Mouse (Mus musculus) forebrain, embryonic 11.5 days (tissue): ENCODE results near the gene Exoc4. TPM values are rescaled to one million over a fixed set of nuclear protein-coding genes. Genes with fewer than 3 reads are reported as not detected.

Experiments used
- ATAC-seq: fragments of 200-750 bp; cut with Nextera tagmentation; replicated peaks from 2 replicates; pipeline ENCODE4 v1.8.0; 2017; ENCODE audit warnings: moderate TSS enrichment; ENCODE audit not compliant: low FRiP score
- DNase-seq: peaks from one replicate; pipeline ENCODE4 v3.0.0-alpha.2; 2017; ENCODE audit warnings: low spot score
- H3K27ac ChIP-seq: fragments of 300-500 bp; sonication (generic); 2 replicates; pipeline ENCODE4 v1.5.1; 2014; ENCODE audit warnings: low read depth, low read length
- H3K27me3 ChIP-seq: fragments of 300-500 bp; sonication (generic); 2 replicates; pipeline ENCODE4 v1.6.1; 2014; ENCODE audit warnings: mild to moderate bottlenecking, low read length, mixed read lengths; ENCODE audit not compliant: control insufficient read depth, insufficient read depth
- H3K36me3 ChIP-seq: fragments of 300-500 bp; sonication (generic); 2 replicates; pipeline ENCODE4 v1.6.1; 2014; ENCODE audit warnings: mild to moderate bottlenecking, low read length, moderate library complexity, mixed read lengths; ENCODE audit not compliant: control insufficient read depth, insufficient read depth
- H3K4me1 ChIP-seq: fragments of 300-500 bp; sonication (generic); replicated peaks from 2 replicates; pipeline ENCODE4 v1.6.1; 2014; ENCODE audit warnings: low read length, mixed read lengths; ENCODE audit not compliant: control insufficient read depth, insufficient read depth
- H3K4me2 ChIP-seq: fragments of 300-500 bp; sonication (generic); 2 replicates; pipeline ENCODE4 v1.6.1; 2014; ENCODE audit warnings: low read depth, mild to moderate bottlenecking, low read length, moderate library complexity, mixed read lengths; ENCODE audit not compliant: severe bottlenecking
- H3K4me3 ChIP-seq: fragments of 300-500 bp; sonication (generic); 2 replicates; pipeline ENCODE4 v1.5.1; 2014; ENCODE audit warnings: low read depth, low read length
- H3K9ac ChIP-seq: fragments of 300-500 bp; sonication (generic); 2 replicates; pipeline ENCODE4 v1.6.1; 2014; ENCODE audit warnings: low read length
- H3K9me3 ChIP-seq: fragments of 300-500 bp; sonication (generic); 2 replicates; pipeline ENCODE4 v1.6.1; 2016; ENCODE audit warnings: low read length, mixed read lengths; ENCODE audit not compliant: control insufficient read depth
- WGBS: fragments of 180-500 bp; shearing (Covaris S2); extraction: QIAGEN DNeasy Blood & Tissue Kit; methylation state at CpG from one replicate; pipeline ENCODE4 v1.1.7; 2014; 5-methylcytosine and 5-hydroxymethylcytosine counted together
- polyA plus RNA-seq: library from polyadenylated mRNA; unstranded; fragments of >200 nt; fragmentation: Nextera tagmentation; extraction: Ambion mirVana; gene quantifications from 2 replicates; pipeline ENCODE4 v1.2.1, GENCODE M21; 2014

Gene Exoc4
- polyA plus RNA-seq, 1 experiment from 2014 or later: 41.2 TPM

DNA sequence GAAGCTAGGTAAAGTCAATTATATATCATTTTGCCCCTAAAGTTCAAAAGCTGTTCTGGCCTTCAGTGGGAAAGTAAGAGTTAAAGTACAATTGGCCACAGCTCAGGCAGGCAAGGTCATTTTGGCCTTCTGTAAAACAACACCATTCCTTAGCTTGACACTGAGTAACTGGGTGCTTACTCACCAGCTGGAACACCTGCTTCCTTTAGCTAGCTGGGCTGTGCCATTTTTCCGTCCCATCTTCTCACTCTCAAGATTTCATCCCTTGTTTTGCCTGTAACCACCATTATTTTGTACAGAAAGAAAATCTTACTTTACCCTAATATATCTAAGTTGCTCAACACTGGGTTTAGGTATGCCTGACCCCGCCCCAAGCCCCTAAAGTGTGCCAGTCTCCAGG, 543.7 kb downstream of the Exoc4 start:
- Histone ChIP-seq H3K36me3 (no peaks in the 10 kb centered on the region), H3K9ac (no peak overlapping the region), H3K4me1 (no peaks in the 10 kb centered on the region), H3K27ac (no peak overlapping the region), H3K27me3 (no peaks in the 10 kb centered on the region), H3K4me3 (no peak overlapping the region), H3K9me3 (no peaks in the 10 kb centered on the region), H3K4me2 (no peak overlapping the region)
- WGBS: 91% methylated on average over 2 of the region's 2 CpGs
- DNase-seq: no peak
- ATAC-seq: no peak

- 92% methylated on average over 3 of the region's 3 CpGs for WGBS
These were observed 552.4 kb downstream of the Exoc4 start for GRCm38 (mm10) chr6:33801254-33801653.

DNA sequence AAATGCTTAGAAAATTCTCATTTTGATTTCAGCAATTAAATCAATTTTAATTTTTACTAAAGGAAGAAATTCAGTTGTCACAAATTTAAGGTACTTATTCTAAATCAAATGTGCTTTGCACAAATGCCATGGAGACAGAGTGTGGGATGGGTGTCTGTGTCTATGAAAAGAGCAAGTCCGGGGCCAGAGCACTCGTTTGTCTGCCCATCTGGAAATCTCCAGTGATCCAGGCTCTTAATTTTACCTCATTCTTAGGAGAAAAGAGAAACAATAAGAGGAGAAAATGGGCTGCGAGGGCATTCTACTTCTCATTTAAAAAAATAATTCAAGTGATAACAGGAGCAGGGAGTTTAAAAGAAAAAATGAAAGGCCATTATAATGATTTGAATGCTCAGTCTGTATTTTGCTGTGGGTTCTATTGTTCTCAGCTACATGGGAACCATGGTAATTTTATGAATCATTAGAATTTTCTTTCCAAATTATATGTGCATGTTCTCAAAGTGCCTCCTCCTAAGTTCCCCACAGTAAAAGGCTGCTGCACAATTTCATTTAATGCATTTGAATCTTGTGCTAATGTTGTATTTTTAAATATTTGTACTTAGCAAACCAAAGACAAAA, 554.7 kb downstream of the Exoc4 start:
- ATAC-seq (no peak), DNase-seq (no peak)
- H3K4me1 ChIP-seq: no peaks in the 10 kb centered on the region
- H3K36me3 ChIP-seq: no peaks in the 10 kb centered on the region
- no peaks in the 10 kb centered on the region for H3K27me3 ChIP-seq
- no peak overlapping the region for H3K27ac ChIP-seq
- no peak overlapping the region for H3K9ac ChIP-seq
- H3K4me3 ChIP-seq: no peak overlapping the region
- no peaks in the 10 kb centered on the region for H3K9me3 ChIP-seq
- 12% methylated on average over 3 of the region's 3 CpGs for WGBS
- no peak overlapping the region for H3K4me2 ChIP-seq

More at GRCm38 (mm10) chr6:33801254-33801653, 552.4 kb downstream of the Exoc4 start:
- Histone ChIP-seq H3K27me3 (no peaks in the 10 kb centered on the region), H3K36me3 (no peaks in the 10 kb centered on the region), H3K4me1 (no peaks in the 10 kb centered on the region), H3K9ac (no peak overlapping the region), H3K27ac (no peak overlapping the region), H3K9me3 (no peaks in the 10 kb centered on the region), H3K4me2 (no peak overlapping the region), H3K4me3 (no peak overlapping the region)
- no peak for DNase-seq
- ATAC-seq: no peak

GRCm38 (mm10) chr6:33804775-33805174, 555.9 kb downstream of the Exoc4 start:
- no peak for DNase-seq
- H3K9ac ChIP-seq: no peak overlapping the region
- H3K4me1 ChIP-seq: no peaks in the 10 kb centered on the region
- no peak overlapping the region for H3K4me2 ChIP-seq
- H3K27ac ChIP-seq: no peak overlapping the region
- H3K36me3 ChIP-seq: no peaks in the 10 kb centered on the region
- no peaks in the 10 kb centered on the region for H3K9me3 ChIP-seq
- WGBS: 63% methylated on average over 2 of the region's 2 CpGs
- H3K4me3 ChIP-seq: no peak overlapping the region
- no peak for ATAC-seq
- H3K27me3 ChIP-seq: no peaks in the 10 kb centered on the region

DNA sequence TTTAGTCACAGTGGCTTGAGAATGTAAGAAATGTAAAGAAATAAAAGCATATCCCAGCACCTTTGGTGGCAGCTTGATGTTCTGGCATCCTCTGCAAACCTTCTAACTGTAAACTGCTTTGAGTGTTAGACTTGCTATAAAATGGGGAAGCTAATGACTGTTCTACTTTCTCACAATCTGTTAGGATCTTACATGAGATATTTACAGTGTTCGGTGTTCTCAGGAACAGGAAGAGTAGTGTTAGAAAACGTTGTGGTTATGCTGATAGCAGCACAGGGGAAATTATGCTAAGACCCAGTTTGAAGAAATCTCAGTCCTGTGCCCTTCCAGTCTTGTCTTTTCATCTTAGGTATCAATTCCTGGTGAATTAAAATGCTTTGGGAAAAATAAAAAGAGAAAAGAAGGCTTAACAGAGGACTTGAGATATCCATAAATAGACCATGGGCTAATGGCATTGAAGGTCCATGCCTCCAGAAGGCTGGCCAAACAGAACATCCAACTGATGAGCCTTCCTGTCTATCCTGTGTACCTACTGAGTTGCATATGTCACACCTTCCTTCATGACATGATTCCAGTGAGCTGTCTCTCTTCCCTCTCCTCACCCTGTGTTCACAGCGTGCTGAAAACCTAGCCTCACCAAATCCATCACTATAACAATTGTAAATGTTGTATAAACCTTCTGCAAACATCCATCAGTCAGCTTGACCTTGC, 557.3 kb downstream of the Exoc4 start:
- no peak for ATAC-seq
- H3K36me3 ChIP-seq: no peaks in the 10 kb centered on the region
- no peak overlapping the region for H3K27ac ChIP-seq
- no peak overlapping the region for H3K9ac ChIP-seq
- no peaks in the 10 kb centered on the region for H3K27me3 ChIP-seq
- no peak overlapping the region for H3K4me2 ChIP-seq
- WGBS: 81% methylated on average over 3 of the region's 3 CpGs
- H3K4me1 ChIP-seq: no peaks in the 10 kb centered on the region
- DNase-seq: no peak
- H3K4me3 ChIP-seq: no peak overlapping the region
- no peaks in the 10 kb centered on the region for H3K9me3 ChIP-seq

DNA sequence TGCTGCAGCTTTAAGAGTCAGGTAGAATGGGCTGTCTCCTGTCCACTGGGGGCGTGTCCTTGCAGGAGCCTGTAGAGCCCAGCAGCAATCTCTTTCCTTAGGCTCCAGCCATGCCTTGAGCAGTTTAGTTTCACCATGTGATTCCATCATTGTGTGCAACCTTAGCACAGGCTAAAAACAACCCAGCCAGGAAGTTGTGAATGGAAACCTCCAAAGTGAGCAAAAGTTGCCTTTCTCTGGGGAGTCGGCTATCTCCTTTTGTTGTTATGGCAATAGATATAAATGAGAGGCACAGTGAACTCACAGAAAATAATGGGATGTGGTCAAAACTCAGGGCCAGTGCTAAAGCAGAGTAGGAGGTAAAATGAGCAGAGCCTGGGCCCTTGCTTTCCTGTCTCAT, 565.5 kb downstream of the Exoc4 start:
- Histone ChIP-seq H3K27me3 (no peaks in the 10 kb centered on the region), H3K4me2 (no peak overlapping the region), H3K36me3 (no peaks in the 10 kb centered on the region), H3K4me1 (no peaks in the 10 kb centered on the region), H3K27ac (no peak overlapping the region), H3K4me3 (no peak overlapping the region), H3K9ac (no peak overlapping the region), H3K9me3 (no peaks in the 10 kb centered on the region)
- ATAC-seq (no peak), DNase-seq (no peak)
- WGBS: 60% methylated on average over 2 of the region's 2 CpGs

GRCm38 (mm10) chr6:33823171-33823570, 574.3 kb downstream of the Exoc4 start:
- Histone ChIP-seq H3K36me3 (no peaks in the 10 kb centered on the region), H3K9me3 (no peaks in the 10 kb centered on the region), H3K9ac (no peak overlapping the region), H3K27ac (no peak overlapping the region), H3K27me3 (no peaks in the 10 kb centered on the region), H3K4me2 (no peak overlapping the region), H3K4me3 (no peak overlapping the region), H3K4me1 (0 out of 2 replicates have a peak, but pooled peaks cover 2% of the 10 kb centered on the region)
- ATAC-seq (no peak), DNase-seq (no peak)
- 96% methylated on average over 2 of the region's 2 CpGs for WGBS

- ATAC-seq (no peak), DNase-seq (no peak)
- H3K9me3 ChIP-seq: no peaks in the 10 kb centered on the region
- 79% methylated on average over 6 of the region's 6 CpGs for WGBS
- H3K27ac ChIP-seq: no peak overlapping the region
- no peaks in the 10 kb centered on the region for H3K36me3 ChIP-seq
- H3K9ac ChIP-seq: no peak overlapping the region
- no peak overlapping the region for H3K4me3 ChIP-seq
- 0 out of 2 replicates have a peak, but pooled peaks cover 2% of the 10 kb centered on the region for H3K4me1 ChIP-seq
- H3K27me3 ChIP-seq: no peaks in the 10 kb centered on the region
- no peak overlapping the region for H3K4me2 ChIP-seq
These were observed 575.0 kb downstream of the Exoc4 start for GRCm38 (mm10) chr6:33823777-33824302.
